Mouse (Mus musculus): ENCODE data around the gene Nid2.

Gene Nid2

DNA sequence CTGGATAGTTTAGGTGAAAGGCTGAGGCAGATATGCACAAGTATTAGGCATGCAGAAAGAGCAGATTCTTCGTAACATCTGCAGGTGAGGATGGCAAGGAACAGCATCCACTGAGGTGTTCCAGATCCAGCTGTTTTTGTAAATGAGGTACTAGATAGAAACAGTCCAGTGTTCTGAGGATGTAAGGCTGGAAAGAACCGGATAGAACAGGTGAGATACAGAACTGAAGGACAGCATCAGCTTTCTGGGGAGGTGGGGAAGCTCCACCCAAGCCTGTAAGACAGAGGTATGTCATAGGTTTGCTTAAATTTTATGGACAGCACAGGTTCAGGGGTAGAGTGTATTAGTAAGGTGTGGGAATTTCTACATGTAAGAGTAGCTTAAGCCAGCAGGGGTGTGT, 4.3 kb upstream of the Nid2 start:
- 93% methylated on average over 2 of the region's 2 CpGs for WGBS

DNA sequence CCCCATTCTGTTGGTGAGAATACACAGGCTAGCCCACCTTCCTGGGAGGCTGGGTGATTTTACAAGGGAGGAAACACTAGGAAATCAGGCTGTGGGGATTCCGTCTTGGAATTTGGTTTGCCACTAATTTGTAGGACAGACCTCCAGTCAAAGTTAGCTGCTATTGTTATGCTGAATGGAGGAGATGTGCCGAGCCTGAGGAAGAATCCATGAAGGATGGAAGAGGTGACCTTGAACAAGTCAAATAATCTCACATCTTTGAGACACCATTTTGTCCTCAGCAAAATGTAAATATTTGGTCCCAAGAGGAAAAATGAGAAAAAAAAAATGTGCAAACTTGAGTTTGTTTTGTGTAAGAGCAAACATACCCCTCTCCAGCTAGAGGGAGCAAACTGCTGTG, 1.3 kb upstream of the Nid2 start:
- 97% methylated on average over 2 of the region's 2 CpGs for WGBS

DNA sequence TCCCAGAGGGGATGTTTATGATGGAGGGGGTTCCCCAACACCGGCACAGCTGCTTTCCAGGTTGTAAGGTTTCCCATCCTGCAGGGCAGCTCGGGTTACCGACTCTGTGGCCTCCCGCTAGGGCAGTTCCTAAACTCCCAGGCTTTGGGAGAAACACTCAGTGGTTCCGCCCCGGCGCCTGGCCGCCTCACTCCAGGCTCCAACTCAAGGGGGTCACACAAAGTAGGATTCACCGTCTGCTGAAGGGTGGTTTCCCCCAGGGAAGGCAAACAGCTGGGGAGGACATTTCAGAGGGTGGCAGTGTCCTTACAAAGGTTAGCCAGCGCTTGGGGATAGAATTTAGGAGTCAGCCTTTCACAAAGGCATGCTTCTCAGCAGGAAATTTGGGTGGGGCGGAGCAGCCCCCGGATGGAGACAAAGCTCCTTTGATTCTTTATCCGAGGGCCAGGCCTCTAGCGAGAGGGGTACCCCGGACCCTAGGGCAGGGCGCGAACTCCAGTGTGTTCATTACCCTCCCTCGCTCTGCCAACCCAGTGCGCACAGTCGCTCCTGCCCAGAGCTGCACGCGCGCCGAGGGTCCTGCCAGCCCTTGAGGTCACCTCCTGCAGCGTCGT, 547 bp upstream of the Nid2 start:
- 29% methylated on average over 26 of the region's 26 CpGs for WGBS

DNA sequence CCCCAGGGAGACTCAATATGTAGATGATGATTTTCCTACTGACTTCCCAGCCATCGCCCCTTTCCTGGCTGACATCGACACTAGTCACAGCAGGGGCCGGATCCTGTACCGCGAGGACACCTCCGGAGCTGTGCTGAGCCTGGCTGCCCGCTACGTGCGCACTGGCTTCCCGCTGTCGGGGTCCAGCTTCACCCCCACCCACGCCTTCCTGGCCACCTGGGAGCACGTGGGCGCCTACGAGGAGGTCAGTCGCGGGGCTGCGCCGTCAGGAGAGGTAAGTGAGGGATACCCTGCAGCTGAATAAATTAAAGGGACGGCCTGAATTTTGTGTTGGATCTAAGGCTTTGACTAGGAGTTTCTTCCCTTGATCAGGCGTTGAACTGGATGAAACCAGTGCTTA, 1.2 kb downstream of the Nid2 start:
- 8% methylated on average over 21 of the region's 21 CpGs for WGBS

DNA sequence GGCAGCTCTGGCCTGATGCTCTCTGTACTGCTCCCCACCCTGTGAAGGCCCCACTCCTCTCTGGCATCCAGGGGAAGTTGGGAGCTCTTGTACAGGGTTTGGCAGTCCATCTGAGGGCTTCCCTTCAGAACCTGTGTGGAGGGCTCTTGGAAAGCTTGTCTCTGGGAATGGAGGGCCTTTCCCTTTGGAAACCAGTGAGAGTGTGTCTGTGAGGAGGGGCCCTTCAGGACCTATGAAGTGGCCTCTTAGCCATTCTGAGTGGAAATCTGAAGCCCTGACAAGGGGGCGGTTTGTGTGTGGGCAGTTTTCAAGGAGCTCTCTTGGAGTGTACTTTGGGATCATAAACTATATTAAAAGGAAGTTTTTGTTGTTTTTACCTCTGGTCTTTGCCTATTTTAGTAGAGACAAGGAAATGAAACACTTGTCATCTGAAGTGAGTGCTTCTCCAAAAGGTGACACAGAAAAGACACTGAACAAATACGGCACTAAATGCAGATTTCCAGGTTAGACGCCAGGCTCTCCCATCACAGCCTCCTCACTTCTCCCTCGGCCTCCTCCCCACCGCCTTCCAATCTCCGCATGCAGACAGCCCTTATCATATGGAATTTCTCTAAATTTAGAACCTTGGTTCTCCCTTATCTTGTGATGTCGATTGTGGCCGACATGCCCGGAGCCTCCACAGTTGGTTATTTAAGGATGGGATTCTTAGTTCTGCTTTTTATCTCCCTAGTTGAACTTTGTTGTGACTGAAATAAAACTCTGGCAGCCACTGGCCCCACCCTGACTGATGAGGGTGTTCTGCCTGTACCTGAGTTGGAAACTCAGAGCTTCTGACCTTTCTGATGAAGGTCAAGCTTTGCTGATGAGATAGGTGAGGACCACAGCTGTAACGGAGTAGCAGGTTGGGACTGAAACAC, 8.5 kb downstream of the Nid2 start:
- WGBS, result 80% methylated on average over 10 of the region's 10 CpGs

DNA sequence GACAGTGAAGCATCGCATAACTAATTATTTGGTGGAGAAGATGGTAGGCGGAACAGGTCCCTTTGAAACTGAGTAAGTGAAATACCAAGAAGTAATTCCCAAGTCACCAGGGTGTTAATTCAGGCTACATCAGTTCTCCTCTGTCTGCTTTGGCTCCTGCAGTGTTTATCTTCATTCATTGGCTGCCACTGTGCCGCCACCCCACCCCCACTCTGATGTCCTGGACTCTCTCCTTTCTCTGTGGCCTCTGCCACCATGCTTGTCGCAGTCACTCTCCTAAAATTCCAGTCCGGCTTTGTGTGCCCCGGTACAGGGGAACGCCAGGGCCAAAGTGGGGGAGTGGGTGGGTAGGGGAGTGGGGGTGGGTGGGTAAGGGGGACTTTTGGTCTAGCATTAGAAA, 9.7 kb downstream of the Nid2 start:
- WGBS, result 58% methylated on average over 7 of the region's 7 CpGs

DNA sequence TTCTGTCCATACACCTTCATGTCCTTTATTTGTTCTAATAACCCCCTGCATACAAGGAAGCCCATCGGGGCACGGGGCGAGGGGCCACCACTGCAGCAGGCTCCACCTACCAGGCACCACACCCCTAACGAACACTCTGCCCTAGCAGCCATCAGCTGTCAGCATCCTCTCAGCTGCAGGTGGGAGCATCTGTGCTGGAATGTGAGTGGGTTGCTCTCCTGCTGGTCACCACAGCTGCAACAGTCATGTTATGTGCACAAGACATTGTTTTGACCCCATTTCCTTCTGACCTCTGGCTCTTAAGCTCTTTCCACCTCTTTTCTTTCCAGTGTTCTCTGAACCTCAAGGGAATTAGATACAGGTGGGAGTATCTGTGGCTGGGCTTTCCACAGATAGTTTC, 10.9 kb downstream of the Nid2 start:
- WGBS, result 79% methylated on average over 4 of the region's 4 CpGs

DNA sequence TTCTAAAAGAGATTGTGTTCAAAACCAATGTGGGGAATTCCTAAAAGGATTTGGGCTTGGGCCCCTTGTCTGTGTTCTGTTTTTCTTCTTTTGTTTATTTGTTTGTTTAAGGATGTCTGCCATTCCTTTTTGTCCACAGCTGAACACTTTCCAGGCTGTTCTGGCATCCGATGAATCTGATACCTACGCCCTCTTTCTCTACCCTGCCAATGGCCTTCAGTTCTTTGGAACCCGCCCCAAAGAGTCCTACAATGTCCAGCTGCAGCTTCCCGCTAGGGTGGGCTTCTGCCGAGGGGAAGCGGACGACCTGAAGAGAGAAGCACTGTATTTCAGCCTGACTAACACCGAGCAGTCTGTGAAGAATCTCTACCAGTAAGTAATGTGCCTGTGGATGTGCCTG, 12.5 kb downstream of the Nid2 start:
- 45% methylated on average over 8 of the region's 8 CpGs for WGBS

DNA sequence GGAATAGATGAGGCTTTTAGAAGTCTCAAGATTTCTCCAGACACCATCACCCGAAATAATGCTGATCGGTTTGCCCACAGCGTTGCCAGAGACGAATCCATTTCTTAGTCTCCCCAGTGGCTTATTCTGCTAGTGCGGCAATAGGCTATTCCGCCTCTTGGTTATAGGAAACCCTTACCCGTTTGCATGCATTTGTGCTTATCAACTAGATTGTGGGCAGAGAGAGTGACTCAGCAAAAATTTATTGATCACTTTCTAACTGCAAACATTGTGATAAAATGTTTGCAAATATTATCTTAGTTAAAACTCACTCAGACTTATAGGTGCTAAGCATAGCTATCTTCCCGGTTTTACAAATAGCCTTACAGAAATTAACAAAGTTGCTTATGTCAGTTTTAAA, 13.3 kb downstream of the Nid2 start:
- WGBS, result 87% methylated on average over 8 of the region's 8 CpGs

DNA sequence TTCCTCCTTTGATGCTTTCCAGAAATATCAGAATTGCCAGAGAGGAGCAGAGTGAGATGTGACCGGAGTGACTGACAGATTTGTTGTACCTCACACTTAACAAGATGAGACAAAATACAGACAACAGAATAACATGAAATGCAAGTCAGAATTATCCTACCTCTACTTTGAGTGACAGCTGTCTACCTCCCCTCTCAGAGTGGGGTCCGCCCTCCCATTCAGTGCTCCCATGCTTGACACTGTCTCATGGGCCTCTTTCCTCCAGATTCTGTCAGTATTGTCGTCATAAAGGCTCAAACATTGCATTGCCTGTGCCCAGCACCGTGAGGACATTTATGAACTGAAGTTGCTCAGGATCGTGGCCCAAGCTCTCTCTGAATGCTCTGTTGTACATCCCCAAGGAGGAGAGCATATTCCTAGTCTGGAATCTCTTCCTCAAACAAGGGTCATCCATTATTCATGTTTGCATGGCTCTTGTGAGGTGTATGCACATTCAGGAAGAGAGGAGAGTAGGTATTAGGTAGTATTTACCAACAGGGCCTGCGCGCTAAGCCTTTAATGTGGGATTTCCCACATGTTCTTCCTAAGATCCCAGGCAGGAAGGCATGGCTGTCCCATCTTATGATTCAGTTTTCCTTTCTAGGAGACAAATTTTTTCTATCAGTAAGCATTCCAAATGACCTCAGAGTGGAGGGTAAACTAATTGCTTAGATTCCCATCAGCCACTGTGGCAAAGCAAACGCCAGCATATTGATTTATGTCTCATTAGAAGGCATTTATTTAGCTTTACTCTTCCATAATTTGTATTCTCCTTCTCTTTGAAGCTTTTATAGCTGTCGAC, 14.7 kb downstream of the Nid2 start:
- WGBS, result 81% methylated on average over 9 of the region's 9 CpGs

DNA sequence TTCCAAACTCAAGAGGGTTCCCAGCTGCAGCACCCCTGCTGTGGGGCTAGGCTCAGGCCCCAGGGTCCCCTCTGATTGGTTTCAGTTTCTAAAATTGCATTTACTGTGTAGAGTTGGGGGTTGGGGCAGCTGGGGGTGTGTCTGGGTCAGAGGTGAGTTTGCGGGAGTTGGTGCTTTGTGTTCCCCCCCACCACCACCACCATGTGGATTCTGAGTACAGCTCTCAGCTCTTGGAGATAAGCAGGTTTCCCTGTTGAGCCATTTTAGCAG, 15.2 kb downstream of the Nid2 start:
- WGBS, result 84% methylated on average over 1 of the region's 1 CpGs

DNA sequence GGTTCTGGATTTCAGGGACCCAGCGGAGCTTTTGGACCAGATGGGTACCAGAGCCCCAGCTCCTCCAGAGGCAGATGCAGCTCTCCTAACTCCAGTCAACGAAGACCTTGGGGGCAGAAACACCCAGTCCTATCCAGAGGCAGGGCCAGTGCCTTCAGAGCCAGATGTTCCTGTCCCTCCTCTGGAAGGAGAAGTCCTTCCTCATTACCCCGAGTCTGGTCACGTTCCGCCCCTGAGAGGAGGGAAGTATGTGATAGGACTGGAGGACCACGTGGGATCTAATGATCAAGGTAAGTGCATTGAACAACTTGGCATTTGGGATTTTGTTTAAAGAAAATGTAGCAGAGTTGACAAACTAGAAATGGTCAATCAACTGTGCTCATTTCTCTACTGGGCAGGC, 17.6 kb downstream of the Nid2 start:
- 93% methylated on average over 6 of the region's 6 CpGs for WGBS

DNA sequence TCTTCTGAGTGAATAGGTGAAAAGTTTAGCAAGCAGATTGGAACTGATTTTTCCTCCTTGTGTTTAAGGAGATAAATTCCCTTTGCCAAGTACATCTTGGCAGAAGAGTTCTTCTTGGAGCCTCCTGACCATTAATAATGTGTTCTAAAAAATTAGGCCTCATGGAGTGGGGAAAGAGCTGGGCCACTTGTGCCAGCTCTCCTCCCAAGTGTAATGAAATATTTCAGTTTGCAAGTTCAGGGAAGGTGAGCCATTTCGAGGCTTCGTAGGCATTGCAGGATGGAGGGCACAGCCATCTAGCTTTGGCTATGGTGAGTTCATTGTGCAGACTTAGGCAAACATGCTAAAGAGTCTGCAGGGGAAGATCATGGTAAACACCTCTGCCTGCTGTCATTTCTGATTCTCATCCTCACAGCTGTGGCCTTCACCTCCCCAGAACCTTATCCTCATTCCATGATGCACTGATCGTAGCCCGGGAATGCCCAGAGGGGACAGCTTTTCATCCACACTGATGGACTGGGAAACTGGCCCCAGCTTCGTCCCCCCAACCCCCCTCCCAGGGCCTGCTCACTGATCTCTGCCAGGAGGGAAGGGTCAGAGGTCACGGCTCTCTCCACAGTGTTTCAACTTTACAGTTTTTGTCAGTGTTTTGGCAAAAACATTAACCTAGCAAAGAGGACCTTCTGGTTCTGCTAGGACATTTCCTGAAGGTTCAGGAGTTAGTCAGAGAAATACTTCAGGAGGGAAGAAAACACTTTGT, 18.6 kb downstream of the Nid2 start:
- WGBS, result 79% methylated on average over 6 of the region's 6 CpGs

DNA sequence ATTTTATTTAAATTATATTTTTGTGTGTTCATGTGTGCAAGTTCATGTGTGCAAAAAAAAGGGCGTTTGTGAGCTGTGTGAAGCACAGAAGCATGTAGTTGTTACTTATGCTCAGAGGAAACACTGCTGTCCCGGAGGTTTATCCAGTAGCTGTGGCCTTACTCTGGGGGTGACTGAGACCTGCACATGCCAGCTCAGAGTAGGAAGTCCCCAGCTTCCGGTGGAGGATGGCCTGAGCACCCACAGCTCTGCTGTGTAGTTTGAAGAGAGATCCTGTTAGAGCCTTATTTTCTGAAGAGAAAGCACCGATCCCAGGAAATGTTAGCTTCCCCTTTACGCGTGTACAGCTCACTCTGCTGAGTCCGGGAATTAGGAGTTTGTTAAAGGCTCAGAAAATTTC, 20.1 kb downstream of the Nid2 start:
- 74% methylated on average over 7 of the region's 7 CpGs for WGBS

DNA sequence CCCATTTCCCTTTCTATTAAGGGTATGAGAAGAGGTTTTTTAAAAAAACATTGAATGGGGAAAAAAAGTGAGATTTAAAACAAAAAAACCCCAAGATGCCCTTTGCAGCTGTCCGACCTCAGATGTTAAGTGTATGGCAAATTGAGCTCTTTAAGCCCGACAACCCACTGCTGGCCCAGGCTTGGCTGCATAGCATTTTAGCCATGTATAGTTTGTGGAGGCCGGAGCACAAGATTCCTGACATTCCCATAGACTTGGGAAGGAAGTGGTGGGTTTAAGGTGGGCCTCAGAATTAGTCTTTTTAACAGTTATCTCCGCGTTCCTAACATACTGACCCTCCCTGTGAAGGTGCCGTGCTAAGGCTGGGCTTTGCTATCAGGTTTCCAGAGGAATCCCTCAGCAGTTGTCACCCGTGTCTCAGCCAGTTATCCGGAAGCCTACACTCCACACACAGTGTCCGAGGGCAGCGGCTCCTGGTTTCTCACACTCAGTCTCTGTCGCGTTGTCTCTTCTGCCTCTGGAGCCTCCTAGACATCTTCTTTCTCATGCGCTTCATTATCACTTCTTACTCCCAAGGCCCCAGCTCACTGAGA, 23.1 kb downstream of the Nid2 start:
- WGBS, result 94% methylated on average over 13 of the region's 13 CpGs

DNA sequence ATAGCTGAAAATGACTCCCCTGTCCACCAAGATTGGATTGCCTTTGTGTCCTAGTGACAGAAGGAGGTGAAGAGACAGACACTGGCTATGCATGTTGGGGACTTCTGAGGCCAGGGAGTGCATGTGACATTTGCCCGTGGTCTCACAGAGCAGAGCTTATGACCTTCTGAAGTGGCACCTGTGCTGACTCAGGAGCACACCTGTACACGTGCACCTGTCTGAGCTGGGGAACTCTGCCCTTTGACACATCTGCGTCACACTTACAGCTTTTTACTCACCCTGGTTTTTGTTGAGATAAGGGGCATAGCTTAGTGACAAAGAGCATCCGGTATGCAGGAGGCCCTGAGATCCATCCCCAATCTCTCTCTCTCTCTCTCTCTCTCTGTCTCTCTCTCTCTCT, 24.4 kb downstream of the Nid2 start:
- 97% methylated on average over 4 of the region's 4 CpGs for WGBS

DNA sequence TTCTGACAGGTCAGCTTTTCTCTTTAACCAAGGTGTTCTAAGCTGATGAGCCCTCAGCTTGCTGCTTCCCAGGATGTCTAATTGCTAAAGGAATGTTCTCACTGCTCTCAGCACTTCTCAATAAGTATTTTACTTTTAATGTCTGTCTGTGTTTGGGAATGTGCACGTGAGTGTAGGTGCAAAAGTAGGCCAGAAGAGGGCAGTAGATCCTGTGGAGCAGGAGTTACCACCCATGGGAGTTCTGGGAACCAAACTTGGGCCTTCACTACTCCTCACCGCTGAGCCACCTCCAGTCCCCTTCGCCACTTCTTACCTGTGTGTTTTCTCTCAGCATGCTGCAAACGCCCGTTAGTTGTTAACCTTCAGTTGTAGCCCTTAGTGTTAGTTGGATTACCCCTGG, 25.1 kb downstream of the Nid2 start:
- WGBS, result 98% methylated on average over 5 of the region's 5 CpGs

DNA sequence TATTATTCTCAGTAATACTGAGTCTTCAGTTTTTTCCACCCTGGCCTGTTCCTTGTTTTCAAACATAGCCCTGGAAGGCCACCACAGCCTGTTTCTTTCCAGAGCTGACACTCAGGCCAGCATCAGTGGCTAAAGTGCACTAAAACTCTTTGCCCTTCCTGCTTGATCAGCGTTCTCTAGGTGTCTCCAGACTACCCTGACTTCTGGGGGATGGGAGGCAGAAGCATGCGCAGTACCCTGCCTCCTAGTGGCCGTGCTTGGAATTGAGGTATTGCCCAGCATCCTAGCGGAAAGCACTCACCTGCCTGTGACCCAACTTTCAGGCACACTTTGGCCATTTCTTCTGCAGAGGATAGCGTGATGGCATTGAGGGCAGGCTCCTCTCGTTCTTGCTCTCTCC, 25.8 kb downstream of the Nid2 start:
- WGBS, result 65% methylated on average over 6 of the region's 6 CpGs

DNA sequence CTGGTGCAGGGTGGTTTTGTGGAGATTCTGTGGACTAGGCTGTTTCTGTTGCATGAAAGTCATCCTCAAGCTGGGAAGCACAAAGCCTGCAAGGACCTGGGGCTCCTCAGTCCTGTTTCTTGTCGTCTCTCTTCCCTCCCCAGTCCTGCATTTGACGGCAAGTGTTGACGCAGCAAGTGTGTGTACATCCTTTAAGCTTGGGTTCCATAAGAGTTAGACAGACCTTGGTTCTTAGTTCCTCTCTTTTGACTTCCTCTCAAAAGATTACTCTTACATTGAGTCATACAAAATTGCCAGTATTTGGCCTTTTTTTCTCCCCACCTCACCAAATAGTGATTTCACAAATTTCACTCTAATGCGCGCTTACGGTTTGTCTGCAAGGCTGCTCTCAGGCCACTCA, 26.3 kb downstream of the Nid2 start:
- WGBS, result 94% methylated on average over 6 of the region's 6 CpGs

DNA sequence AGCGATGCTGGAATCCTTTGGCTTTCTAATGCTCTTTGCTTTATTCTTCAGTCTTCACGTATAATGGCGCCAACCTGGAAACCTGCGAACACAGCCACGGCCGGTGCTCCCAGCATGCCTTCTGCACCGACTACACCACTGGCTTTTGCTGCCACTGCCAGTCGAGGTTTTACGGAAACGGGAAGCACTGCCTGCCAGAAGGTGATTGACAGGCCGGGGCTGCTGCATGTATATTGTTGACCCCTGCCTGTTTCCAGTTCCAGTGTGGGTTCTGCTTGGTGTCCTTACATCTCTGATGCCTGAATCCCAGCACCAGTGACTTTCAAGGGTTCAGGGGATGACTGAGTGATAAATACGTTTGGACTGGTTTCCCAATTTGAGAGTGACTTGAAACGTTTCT, 26.9 kb downstream of the Nid2 start:
- WGBS, result 87% methylated on average over 13 of the region's 13 CpGs

DNA sequence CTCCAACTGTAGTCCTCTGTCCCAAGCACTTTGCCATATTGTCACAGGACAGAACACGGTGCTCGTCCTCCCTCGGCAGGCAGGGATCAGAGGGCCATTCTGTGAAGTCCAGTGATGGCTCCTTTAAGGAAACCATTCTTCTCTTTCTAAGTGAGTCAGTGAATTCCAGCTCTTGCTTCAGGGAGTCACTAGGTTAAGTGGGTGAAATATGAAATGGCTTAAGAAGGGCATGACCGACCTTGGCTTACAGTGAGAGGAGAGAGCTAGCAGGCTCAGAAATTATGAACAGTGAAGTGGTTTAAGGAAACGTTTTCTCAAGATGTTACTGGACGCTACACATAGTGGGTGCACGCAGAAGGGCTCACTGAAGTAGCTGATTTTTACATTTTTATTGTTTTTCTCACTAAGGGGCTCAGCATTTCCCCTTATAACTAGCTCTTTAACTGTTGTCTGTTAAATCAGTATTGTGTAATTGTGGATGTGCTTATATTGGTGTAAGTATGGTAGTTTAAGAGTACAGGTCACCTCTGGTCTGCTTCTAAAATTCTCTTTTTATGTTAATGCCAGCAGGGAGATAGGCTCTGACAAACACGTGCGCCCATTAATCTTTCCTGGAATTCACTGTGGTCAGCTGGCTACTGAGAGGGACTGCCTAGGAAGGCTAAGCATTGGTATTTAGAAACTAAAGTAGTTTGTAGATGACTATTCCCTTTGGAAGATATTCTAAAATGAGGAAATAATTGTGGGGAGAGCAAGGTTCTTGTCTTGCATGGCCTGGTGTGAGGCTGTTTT, 34.9 kb downstream of the Nid2 start:
- 92% methylated on average over 9 of the region's 9 CpGs for WGBS

Measured in cerebral cortex, adult 2 months (tissue).